Mouse (Mus musculus) cerebellum, adult 9-11 months (tissue): Measurements from ENCODE around the gene Cyp4f14.
A peak's percentile ranks its signal among the peaks of the same experiment; 100 is the strongest.

Experiments used
- DNase-seq: peaks from one replicate; pipeline ENCODE4 v3.0.0; 2022

Cyp4f14 gene

GRCm38 (mm10) chr17:32917131-32917530 lies at the start of gene Cyp4f14:
Cyp4f14 (minus strand) TSS chr17:32917342.
- peak; percentile 69 for DNase-seq

DNA sequence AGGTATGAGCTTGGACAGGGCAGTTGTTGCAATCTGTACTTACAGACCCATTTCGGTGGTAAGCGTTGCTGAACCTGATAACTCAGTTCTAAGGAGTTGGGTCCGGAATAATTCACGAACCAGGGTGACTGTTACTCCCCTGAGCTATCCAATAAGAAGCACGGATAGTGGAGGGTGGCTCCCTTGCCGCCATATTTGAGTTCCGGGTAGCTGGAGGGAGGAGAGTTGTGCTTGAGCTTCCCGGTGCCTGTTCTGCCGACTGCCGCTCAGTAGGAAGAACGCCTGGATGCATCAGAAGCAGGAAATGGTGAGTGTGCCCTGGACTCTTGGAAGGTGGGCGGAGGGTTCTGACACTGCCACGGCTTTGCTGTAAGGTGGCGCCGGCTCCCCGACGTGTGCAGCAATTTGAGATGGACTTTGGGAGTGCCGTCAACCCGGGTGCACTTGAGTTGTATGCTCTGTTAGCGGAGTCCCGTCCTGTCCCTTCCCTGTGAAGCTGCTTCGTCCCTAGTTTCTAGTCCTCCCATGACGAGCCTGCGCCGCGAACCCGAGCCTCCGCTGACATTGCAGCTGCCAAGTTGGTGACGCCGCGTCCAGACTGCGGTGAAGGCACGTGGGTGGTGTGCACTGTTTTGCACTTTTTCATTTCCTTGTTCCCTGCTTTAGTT lies 48.6 kb upstream of the Cyp4f14 start, which contains the start of gene Zfp472:
Gene Zfp472 (plus strand): TSS at position 192 of the 668 bp plus-strand sequence.
- DNase-seq = peak; percentile 90

- no peak for DNase-seq
Measured at GRCm38 (mm10) chr17:32965253-32965622, 48.1 kb upstream of the Cyp4f14 start.

- peak; percentile 83 for DNase-seq
Measured at GRCm38 (mm10) chr17:32951441-32951840, 34.3 kb upstream of the Cyp4f14 start.

- DNase-seq = no peak
Measured at GRCm38 (mm10) chr17:32951006-32951405, 33.9 kb upstream of the Cyp4f14 start.

GRCm38 (mm10) chr17:32950136-32950535 lies 33.0 kb upstream of the Cyp4f14 start:
- DNase-seq = no peak

DNA sequence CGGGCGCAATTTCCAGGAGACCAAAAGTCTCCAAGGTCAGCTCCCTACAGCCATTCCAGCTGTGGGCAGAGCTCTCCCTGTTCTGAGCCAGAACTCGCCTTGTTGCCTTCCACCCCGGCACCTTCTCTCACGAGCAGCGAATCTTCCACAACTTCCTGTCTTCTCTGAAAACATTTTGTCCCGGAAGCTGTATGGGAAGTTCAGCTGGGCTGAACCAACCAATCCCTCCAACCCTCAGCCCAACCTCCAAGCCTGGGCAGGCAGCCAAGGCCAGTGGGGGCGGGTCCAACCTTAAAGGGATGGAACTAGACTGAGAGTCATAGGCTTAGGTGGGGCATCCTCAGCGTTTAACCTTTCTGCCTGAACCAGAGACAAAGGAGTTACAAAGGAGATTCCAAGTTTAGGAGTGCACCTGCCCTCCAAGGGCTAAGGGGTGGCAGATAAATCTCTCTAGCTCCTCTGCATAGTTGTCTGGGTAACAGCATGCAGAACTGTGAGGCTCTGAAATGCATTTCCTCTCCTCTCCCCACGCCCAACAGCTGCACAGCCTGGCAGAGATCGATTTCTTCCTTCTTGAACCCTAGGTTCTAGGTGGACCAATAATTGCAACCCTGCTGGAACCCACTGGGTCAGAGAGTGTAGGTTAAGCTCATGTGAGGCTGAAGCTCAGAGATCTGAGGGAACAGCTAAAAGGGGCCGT lies 30.2 kb upstream of the Cyp4f14 start, which contains the start of gene Cyp4f13:
Gene Cyp4f13 (minus strand): TSS at position 188 of the 700 bp plus-strand sequence.
- DNase-seq = peak; percentile 91

GRCm38 (mm10) chr17:32946716-32947115 lies 29.6 kb upstream of the Cyp4f14 start:
- DNase-seq = no peak

DNA sequence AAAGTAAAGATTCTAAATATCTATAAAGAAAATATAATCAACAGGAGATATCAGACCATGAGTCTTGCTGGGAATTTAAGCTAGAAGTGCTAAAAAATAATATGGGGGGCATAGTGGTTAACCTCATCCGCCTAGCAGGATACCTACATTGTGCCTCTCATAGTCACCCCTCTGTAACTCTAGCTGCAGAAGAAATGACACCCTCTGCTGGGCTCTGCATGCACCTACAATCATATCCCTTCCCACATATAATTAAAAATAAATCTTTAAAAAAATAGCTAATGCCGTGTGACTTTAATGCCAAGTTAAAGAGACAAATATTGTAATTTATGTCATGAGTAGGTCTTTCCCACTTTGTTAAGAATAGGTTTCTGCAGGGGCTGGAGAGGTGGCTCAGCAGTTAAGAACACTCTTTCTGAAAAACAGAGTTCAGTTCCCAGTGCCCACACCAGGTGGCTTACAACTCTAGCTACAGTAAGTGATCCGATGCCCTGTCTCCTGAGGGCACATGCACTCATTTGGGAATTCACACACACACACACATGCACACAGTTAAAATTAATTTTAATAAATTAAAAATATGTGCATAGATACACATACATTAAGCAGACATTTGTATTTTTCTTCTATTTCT lies 27.4 kb upstream of the Cyp4f14 start:
- no peak for DNase-seq

DNA sequence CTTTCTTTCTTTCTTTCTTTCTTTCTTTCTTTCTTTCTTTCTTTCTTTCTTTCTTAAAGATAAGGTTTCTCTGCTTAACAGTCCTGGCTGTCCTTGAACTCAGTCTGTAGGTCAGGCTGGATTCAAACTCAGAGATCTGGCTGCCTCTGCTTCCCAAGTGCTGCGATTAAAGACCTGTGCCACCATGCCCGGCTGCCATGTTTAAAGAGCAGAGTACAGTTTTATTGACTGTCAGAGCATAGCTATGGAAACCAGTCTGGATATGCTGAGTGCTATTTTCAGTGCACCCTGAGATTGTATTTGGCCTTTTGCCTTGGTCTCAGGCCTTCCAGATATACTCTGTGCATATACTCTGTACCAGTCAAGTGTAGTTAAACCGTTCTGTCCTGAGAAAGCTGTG lies 26.5 kb upstream of the Cyp4f14 start:
- no peak for DNase-seq

- DNase-seq = no peak
Measured at GRCm38 (mm10) chr17:32939831-32940230, 22.7 kb upstream of the Cyp4f14 start.

DNA sequence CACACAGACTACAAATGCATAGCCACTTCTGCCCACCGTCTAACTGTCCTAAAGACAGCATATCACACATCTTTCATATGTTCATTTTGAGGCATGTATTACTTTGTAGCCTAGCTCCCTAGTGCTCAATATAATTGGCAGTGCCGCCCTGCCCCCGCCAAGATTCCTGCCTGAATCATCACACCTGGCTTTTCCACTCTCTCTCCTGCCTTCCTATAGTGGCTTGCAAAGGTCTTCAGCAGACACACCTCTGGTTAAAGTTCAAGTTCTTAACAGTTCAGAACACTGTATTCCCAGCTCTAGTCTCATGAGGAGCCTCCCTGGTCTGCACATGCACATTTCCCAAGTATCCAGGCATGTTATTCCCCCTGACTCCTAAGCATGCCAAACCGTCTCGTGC lies 10.7 kb upstream of the Cyp4f14 start:
- DNase-seq = no peak

- peak; percentile 78 for DNase-seq
Measured at GRCm38 (mm10) chr17:32924658-32925312, 7.6 kb upstream of the Cyp4f14 start.

DNA sequence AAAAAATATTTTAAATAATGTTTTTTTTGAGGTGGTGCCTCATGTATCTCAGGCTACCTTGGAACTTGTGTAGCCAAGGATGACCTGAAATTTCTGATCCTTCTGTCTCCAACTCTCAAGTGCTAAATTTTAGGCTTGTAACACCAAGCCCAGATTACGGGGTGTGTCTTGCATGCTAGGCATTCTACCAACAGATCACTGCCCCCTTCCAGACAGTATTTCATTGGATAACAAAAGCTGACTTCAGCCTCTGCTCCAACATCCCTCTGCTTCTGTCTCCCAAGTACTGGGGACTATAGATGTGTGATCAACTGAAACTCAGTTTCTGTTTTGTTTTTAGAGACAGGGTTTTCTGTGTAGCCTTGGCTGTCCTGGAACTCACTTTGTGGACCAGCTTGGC lies 6.5 kb upstream of the Cyp4f14 start:
- no peak for DNase-seq

GRCm38 (mm10) chr17:32919123-32919522 lies 2.0 kb upstream of the Cyp4f14 start:
- DNase-seq = no peak

DNA sequence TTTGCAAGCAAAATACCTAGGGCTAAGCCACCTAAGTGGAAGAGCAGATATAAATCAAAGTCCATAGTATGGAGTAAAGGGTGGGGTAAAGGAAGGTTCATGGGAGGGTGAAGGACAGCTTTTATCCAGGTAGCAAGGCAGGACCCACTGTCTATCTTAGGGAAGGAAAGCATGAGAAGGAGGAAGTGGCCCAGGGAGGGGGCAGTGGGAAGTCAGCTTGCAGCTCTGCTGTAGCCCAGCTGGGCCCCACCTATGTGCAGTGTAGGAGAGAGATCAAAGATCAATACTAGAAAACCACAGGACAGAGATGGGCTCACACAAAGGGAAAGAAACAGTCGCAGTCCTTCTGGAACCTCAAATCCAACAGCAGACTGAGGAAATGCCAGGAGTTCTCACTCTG lies 1.1 kb downstream of the Cyp4f14 start:
- no peak for DNase-seq

GRCm38 (mm10) chr17:32906172-32906571 lies 11.0 kb downstream of the Cyp4f14 start:
- no peak for DNase-seq

DNA sequence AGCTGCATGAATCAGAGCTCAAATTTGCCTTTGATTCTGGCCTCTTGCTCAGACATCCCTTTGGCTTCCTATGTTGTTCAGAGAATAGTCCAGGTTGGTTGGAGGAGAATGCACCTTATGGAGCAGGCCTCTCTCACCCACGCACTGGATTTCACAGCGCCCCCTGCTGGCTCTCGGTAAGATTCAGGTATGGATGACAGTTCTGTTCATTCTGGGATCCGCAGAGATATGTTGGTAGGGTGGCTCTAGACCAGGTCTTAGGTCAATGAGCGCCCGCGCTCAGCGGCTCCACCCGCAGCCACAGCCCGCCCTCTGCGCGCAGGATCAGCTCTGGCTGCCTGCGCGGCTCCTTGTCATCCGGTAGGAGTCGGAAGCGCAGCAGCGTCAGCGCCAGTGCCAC lies 11.9 kb downstream of the Cyp4f14 start:
- DNase-seq = peak; percentile 40

DNA sequence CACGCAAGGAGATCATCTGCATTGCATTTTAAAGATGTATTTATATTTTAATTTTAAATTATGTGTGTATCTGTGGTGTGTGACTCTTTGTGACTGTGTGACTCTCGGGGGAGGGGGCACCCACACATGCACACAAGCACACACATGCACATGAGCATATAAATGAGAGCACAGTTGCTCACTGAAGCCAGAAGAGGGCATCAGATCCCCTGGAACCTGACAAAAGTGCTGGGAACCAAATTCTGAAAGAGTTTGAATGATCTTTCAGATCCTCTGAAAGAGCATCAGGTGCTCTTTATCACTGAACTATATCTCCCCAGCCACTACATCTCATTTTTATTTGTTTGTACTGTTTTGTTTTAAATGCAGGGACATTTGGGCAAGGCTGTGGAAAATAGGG lies 12.7 kb downstream of the Cyp4f14 start:
- DNase-seq = no peak

GRCm38 (mm10) chr17:32901751-32902525 lies 15.2 kb downstream of the Cyp4f14 start:
- no peak for DNase-seq

DNA sequence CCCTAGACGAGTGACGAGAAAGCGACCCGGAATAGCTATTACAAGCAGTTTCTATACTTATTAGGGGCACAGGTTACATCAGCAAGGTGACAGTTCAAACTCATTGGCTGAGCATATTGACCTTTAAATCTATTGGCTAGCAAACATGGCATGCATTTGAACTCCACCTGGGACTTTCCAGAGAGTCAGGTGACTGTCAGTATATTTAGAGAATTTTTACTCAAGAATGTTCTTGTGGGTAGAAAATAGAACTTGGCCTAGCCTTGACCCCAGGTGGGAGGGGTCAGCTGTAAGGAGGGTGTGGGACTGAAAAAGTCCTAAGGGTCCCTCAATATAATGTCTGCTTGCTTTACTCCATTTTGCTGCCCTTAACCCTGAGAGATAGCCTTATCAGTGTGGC lies 21.7 kb downstream of the Cyp4f14 start:
- DNase-seq = no peak

- no peak for DNase-seq
Measured at GRCm38 (mm10) chr17:32893901-32894300, 23.2 kb downstream of the Cyp4f14 start.
